Mouse (Mus musculus) MEL (cell line): ENCODE results near the gene Sec22c. TPM values are rescaled to one million over a fixed set of nuclear protein-coding genes. Genes with fewer than 3 reads are reported as not detected.

Experiments
- DNase-seq: peaks from one replicate; pipeline ENCODE4 v3.0.0; 2011; ENCODE audit warnings: low read depth, low spot score
- H3K27ac ChIP-seq: 2 replicates; pipeline ENCODE4 v1.5.1; 2012; ENCODE audit warnings: low read depth, mild to moderate bottlenecking, control low read depth, low read length, moderate library complexity; ENCODE audit not compliant: control insufficient read depth
- H3K27me3 ChIP-seq, 2 experiments: fragments of 150-350 bp in 1 of 2; sonication (generic) in 1 of 2; 2 replicates each; pipeline ENCODE4 v1.6.1; 2012; ENCODE audit warnings: low read length in 2 of 2, mild to moderate bottlenecking in 2 of 2, improper control_type of control experiment in 1 of 2, moderate library complexity in 1 of 2; ENCODE audit not compliant: insufficient read depth in 2 of 2, control insufficient read depth in 1 of 2
- H3K36me3 ChIP-seq, 2 experiments: 2 replicates each; pipeline ENCODE4 v1.6.1; 2012 to 2014; ENCODE audit warnings: low read length in 2 of 2, improper control_type of control experiment in 1 of 2, inconsistent platforms in 1 of 2, mild to moderate bottlenecking in 1 of 2; ENCODE audit not compliant: insufficient read depth in 2 of 2, control insufficient read depth in 1 of 2
- H3K4me1 ChIP-seq, 2 experiments: fragments of 150-350 bp in 1 of 2; sonication (generic) in 1 of 2; 2 replicates each; pipeline ENCODE4 v1.6.1; 2012; ENCODE audit warnings: low read length in 2 of 2, improper control_type of control experiment in 1 of 2, mild to moderate bottlenecking in 1 of 2; ENCODE audit not compliant: insufficient read depth in 2 of 2, control insufficient read depth in 1 of 2
- H3K4me3 ChIP-seq, 2 experiments: fragments of 150-350 bp in 1 of 2; sonication (generic) in 1 of 2; 2 replicates each; pipeline ENCODE4 v1.5.1; 2012; ENCODE audit warnings: low read depth in 2 of 2, low read length in 2 of 2, mild to moderate bottlenecking in 2 of 2, moderate library complexity in 2 of 2, control low read depth in 1 of 2, improper control_type of control experiment in 1 of 2; ENCODE audit not compliant: control insufficient read depth in 1 of 2, insufficient read depth in 1 of 2
- H3K79me2 ChIP-seq: 2 replicates; pipeline ENCODE4 v1.6.1; 2012; ENCODE audit warnings: mild to moderate bottlenecking, low read length, moderate library complexity; ENCODE audit not compliant: control insufficient read depth, poor library complexity, insufficient read depth
- H3K9ac ChIP-seq: 2 replicates; pipeline ENCODE4 v1.6.1; 2012; ENCODE audit warnings: low read depth, mild to moderate bottlenecking, control low read depth, low read length, moderate library complexity; ENCODE audit not compliant: control insufficient read depth, poor library complexity, severe bottlenecking
- H3K9me3 ChIP-seq: fragments of 150-350 bp; sonication (generic); replicated peaks from 2 replicates; pipeline ENCODE4 v1.6.1; 2012; ENCODE audit warnings: mild to moderate bottlenecking, low read length, improper control_type of control experiment, moderate library complexity; ENCODE audit not compliant: insufficient read depth
- CTCF ChIP-seq, 3 experiments: IDR thresholded peaks in 2 of 3; conservative IDR thresholded peaks in 1 of 3; 2 replicates each; pipeline ENCODE4 v1.5.1; 2011 to 2012; ENCODE audit warnings: low read length in 3 of 3, low read depth in 2 of 3, mild to moderate bottlenecking in 2 of 3, improper control_type of control experiment in 1 of 3, inconsistent platforms in 1 of 3, mixed read lengths in 1 of 3, moderate library complexity in 1 of 3; ENCODE audit not compliant: control insufficient read depth in 1 of 3, insufficient read depth in 1 of 3, poor library complexity in 1 of 3, severe bottlenecking in 1 of 3
- E2F4 ChIP-seq: IDR thresholded peaks from 2 replicates; pipeline ENCODE4 v1.6.1; 2011; ENCODE audit warnings: low read depth, low read length, improper control_type of control experiment, borderline replicate concordance
- EP300 ChIP-seq, 2 experiments: IDR thresholded peaks; 2 replicates each; pipeline ENCODE4 v1.6.1; 2011; ENCODE audit warnings: improper control_type of control experiment in 2 of 2, low read length in 2 of 2, low read depth in 1 of 2, mild to moderate bottlenecking in 1 of 2
- GATA1 ChIP-seq: IDR thresholded peaks from 2 replicates; pipeline ENCODE4 v1.6.1; 2011; ENCODE audit warnings: low read depth, low read length, improper control_type of control experiment
- HCFC1 ChIP-seq: IDR thresholded peaks from 2 replicates; pipeline ENCODE4 v1.6.1; 2012; ENCODE audit warnings: low read depth, mild to moderate bottlenecking, inconsistent platforms, low read length, improper control_type of control experiment, moderate library complexity
- KAT2A ChIP-seq: conservative IDR thresholded peaks from 2 replicates; pipeline ENCODE4 v1.6.1; 2012; ENCODE audit warnings: low read depth, low read length, improper control_type of control experiment, inconsistent platforms
- MEF2A ChIP-seq: IDR thresholded peaks from 2 replicates; pipeline ENCODE4 v1.6.1; 2014; ENCODE audit warnings: low read depth, mild to moderate bottlenecking, inconsistent platforms, low read length, improper control_type of control experiment; ENCODE audit not compliant: poor library complexity, insufficient replicate concordance, severe bottlenecking; ENCODE audit errors: extremely low read depth
- MXI1 ChIP-seq: IDR thresholded peaks from 2 replicates; pipeline ENCODE4 v1.6.1; 2011; ENCODE audit warnings: mild to moderate bottlenecking, low read depth, low read length, improper control_type of control experiment
- MYC ChIP-seq: IDR thresholded peaks from 2 replicates; pipeline ENCODE4 v1.6.1; 2011; ENCODE audit warnings: low read depth, mild to moderate bottlenecking, low read length, improper control_type of control experiment, moderate library complexity
- NRF1 ChIP-seq: IDR thresholded peaks from 2 replicates; pipeline ENCODE4 v1.6.1; 2014; ENCODE audit warnings: low read depth, mild to moderate bottlenecking, inconsistent platforms, low read length, improper control_type of control experiment, moderate library complexity; ENCODE audit not compliant: poor library complexity, insufficient read depth, severe bottlenecking
- POLR2A ChIP-seq, 2 experiments: IDR thresholded peaks; 2 replicates each; pipeline ENCODE4 v1.6.1; 2011 to 2012; ENCODE audit warnings: low read length in 2 of 2, mild to moderate bottlenecking in 2 of 2, control low read depth in 1 of 2, improper control_type of control experiment in 1 of 2, low read depth in 1 of 2, moderate library complexity in 1 of 2; ENCODE audit not compliant: control insufficient read depth in 1 of 2, insufficient read depth in 1 of 2, poor library complexity in 1 of 2
- POLR2AphosphoS2 ChIP-seq: IDR thresholded peaks from 2 replicates; pipeline ENCODE4 v1.6.1; 2011; ENCODE audit warnings: low read length, improper control_type of control experiment
- POLR2AphosphoS5 ChIP-seq: IDR thresholded peaks from 2 replicates; pipeline ENCODE4 v1.6.1; 2012; ENCODE audit warnings: low read depth, borderline replicate concordance, mild to moderate bottlenecking, inconsistent platforms, low read length, moderate library complexity, mixed read lengths
- TBP ChIP-seq: IDR thresholded peaks from 2 replicates; pipeline ENCODE4 v1.8.0; 2011; ENCODE audit warnings: low read depth, low read length, improper control_type of control experiment
- TCF12 ChIP-seq: IDR thresholded peaks from 2 replicates; pipeline ENCODE4 v1.6.1; 2014; ENCODE audit warnings: low read depth, mild to moderate bottlenecking, inconsistent platforms, low read length, improper control_type of control experiment, moderate library complexity
- USF1 ChIP-seq: IDR thresholded peaks from 2 replicates; pipeline ENCODE4 v1.6.1; 2014; ENCODE audit warnings: low read depth, mild to moderate bottlenecking, inconsistent platforms, low read length, improper control_type of control experiment, moderate library complexity
- ZC3H11A ChIP-seq: IDR thresholded peaks from 2 replicates; pipeline ENCODE4 v1.6.1; 2012; ENCODE audit warnings: low read depth, mild to moderate bottlenecking, inconsistent platforms, low read length, improper control_type of control experiment
- ZKSCAN1 ChIP-seq: IDR thresholded peaks from 2 replicates; pipeline ENCODE4 v1.6.1; 2012; ENCODE audit warnings: low read depth, mild to moderate bottlenecking, inconsistent platforms, low read length, improper control_type of control experiment, moderate library complexity
- ZNF384 ChIP-seq: IDR thresholded peaks from 2 replicates; pipeline ENCODE4 v1.6.1; 2012; ENCODE audit warnings: low read depth, mild to moderate bottlenecking, inconsistent platforms, low read length, improper control_type of control experiment
- polyA plus RNA-seq, 2 experiments: library from polyadenylated mRNA; stranded (reverse) in 1 of 2; unstranded in 1 of 2; fragments of >175 nt in 1 of 2; fragments of >200 nt in 1 of 2; gene quantifications; 2 replicates each; pipeline versions ENCODE4 v1.2.1 to v1.2.4; 2012; ENCODE audit warnings: low replicate concordance in 2 of 2, low read depth in 1 of 2; ENCODE audit not compliant: insufficient read length in 2 of 2, insufficient read depth in 1 of 2, missing spikeins in 1 of 2
- total RNA-seq: library from RNA; depleted of rRNA; stranded (reverse); fragments of 300-350 nt; gene quantifications from 2 replicates; pipeline ENCODE4 v1.2.3, GENCODE M21; 2012

Gene Sec22c
- total and polyA plus RNA-seq, 3 experiments, result 5.9 to 10.9 TPM; not detected in 1

DNA sequence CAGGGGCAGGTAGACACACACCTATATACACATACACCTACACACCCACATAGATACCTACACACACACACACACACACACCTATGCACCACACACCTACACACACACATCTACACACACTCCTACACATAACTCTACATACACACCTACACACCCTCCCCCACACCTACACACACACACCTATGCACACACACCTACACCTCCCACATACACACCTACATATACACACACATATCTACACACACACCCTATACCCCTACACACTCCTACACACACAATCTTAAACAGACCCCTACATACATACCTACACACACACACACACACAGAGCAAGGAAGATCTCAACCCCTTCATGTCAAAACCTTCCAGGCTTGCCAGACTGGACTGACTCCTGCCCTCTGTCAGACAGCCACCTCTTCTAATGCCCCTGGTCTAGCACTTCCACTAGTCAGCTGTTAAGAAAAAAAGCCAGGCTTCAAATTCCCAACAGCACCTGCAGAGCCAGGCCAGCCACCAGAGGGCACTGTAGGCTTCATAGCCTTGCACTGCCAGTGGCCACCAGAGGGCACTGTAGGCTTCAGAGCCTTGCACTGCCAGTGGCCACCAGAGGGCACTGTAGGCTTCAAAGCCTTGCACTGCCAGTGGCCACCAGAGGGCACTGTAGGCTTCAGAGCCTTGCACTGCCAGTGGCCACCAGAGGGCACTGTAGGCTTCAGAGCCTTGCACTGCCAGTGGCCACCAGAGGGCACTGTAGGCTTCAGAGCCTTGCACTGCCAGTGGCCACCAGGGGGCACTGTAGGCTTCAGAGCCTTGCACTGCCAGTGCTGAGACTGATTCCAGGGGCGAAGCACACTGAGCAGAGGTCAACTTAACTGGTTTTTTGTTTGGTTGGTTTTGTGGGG, 7.9 kb downstream of the Sec22c start (continued):
- TF ChIP-seq ZKSCAN1 (no peak), TBP (0 out of 2 replicates have a peak, but pooled peaks have one; percentile 36), E2F4 (no peak)

- TF ChIP-seq CTCF (IDR thresholded peaks at IDR 0.05 in 2 of 3, conservative IDR thresholded peaks at IDR 0.05 in 1 of 3; ENCODE audit: control insufficient read depth in 1 of 3, insufficient read depth in 1 of 3, low read depth in 2 of 3, low read length in 3 of 3, poor library complexity in 1 of 3, severe bottlenecking in 1 of 3) (no peak), MYC (no peak), TCF12 (no peak), MXI1 (no peak), POLR2AphosphoS2 (no peak), EP300 (IDR thresholded peaks at IDR 0.05; ENCODE audit: low read depth in 1 of 2, low read length in 2 of 2) (no peak), KAT2A (no peak), HCFC1 (no peak), ZC3H11A (no peak), TBP (no peak), MEF2A (no peak), USF1 (no peak), POLR2A (IDR thresholded peaks at IDR 0.05; ENCODE audit: control insufficient read depth in 1 of 2, insufficient read depth in 1 of 2, low read depth in 1 of 2, low read length in 2 of 2, poor library complexity in 1 of 2) (no peak), NRF1 (no peak), ZNF384 (no peak)
- TF ChIP-seq, all 39 proteins: peak for 0
- Histone ChIP-seq H3K4me1 (no peaks in the 10 kb centered on the region), H3K9ac (no peak overlapping the region), H3K4me3 (no peak overlapping the region), H3K79me2 (no peaks in the 10 kb centered on the region), H3K9me3 (no peaks in the 10 kb centered on the region), H3K36me3 (no peaks in the 10 kb centered on the region), H3K27me3 (no peaks in the 10 kb centered on the region), H3K27ac (no peak overlapping the region)
- DNase-seq, result no peak
Measured at GRCm38 (mm10) chr9:121696626-121697025, 8.7 kb downstream of the Sec22c start.

- Histone ChIP-seq H3K27me3 (no peaks in the 10 kb centered on the region), H3K9me3 (no peaks in the 10 kb centered on the region), H3K4me3 (no peak overlapping the region), H3K4me1 (no peaks in the 10 kb centered on the region), H3K36me3 (no peaks in the 10 kb centered on the region), H3K79me2 (no peaks in the 10 kb centered on the region), H3K9ac (no peak overlapping the region), H3K27ac (no peak overlapping the region)
- TF ChIP-seq TCF12 (no peak), MYC (no peak), POLR2AphosphoS5 (no peak), EP300 (IDR thresholded peaks at IDR 0.05; ENCODE audit: low read depth in 1 of 2, low read length in 2 of 2) (no peak), POLR2AphosphoS2 (no peak), GATA1 (no peak)
- no peak for DNase-seq
Measured at GRCm38 (mm10) chr9:121694736-121695135, 10.6 kb downstream of the Sec22c start.
